Mouse (Mus musculus) frontal cortex, postnatal 10 days (tissue): ENCODE data around the gene Gatad2a.
A peak's percentile ranks its signal among the peaks of the same experiment; 100 is the strongest.
"Not testable (repeated sequence)": the region's sequence is repeated elsewhere in the genome, so short reads cannot be mapped to it uniquely, and the experiment has no call there.

Experiments
- DNase-seq, 2 experiments: peaks; one replicate each; pipeline ENCODE4 v3.0.0; 2022; ENCODE audit warnings: low spot score in 2 of 2, mixed read lengths in 1 of 2

The Gatad2a gene

DNA sequence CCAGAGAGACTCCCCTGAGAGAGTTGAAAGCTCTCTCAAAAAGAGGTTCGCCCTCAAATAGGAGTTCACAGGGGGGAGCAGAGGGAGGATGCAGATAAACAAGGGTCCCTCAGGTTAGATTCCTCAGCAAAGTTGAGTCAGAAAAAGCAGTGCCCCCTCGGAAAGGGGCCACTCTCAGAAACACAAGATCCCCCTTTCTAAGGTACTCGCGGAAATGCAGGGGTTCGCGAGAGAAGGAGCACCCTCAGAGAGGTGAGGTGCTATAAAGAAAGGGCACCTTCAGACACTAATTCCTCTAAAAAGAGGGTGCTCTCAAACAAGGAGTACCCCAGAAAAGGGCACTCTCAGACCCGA is 785 bp downstream of the Gatad2a start:
- DNase-seq = no peak

DNA sequence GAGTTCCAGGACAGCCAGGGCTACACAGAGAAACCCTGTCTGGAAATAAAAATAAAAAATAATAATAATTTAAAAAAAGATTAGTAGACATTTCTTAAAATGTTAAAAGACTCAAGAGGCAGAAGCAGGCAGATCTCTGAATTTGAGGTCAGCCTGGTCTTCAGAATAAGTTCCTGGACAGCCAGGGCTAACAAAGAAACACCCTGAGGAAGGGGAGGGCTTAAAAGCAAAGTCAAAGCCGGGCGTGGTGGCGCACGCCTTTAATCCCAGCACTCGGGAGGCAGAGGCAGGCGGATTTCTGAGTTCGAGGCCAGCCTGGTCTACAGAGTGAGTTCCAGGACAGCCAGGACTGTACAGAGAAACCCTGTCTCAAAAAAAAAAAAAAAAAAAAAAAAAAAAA is 7.2 kb downstream of the Gatad2a start:
- not testable (repeated sequence) for DNase-seq

DNA sequence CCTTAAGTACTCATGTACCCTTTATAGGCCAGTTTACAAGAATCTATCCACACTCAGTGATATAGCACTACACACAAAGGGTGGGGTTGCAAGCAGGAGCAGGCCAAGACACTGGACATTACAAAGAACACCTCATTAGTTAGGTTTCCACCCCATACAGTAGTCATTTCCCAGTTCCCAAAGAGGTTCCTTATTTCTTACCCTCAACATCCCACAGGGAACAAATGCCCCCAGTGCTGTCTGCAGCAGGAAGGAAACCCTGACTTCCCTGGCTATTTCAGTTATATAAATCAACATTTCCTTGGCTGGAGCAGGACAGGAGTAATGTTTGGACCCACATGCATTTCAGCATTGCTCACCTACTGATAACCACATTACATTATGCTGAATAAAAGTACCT is 8.4 kb downstream of the Gatad2a start:
- DNase-seq = no peak

DNA sequence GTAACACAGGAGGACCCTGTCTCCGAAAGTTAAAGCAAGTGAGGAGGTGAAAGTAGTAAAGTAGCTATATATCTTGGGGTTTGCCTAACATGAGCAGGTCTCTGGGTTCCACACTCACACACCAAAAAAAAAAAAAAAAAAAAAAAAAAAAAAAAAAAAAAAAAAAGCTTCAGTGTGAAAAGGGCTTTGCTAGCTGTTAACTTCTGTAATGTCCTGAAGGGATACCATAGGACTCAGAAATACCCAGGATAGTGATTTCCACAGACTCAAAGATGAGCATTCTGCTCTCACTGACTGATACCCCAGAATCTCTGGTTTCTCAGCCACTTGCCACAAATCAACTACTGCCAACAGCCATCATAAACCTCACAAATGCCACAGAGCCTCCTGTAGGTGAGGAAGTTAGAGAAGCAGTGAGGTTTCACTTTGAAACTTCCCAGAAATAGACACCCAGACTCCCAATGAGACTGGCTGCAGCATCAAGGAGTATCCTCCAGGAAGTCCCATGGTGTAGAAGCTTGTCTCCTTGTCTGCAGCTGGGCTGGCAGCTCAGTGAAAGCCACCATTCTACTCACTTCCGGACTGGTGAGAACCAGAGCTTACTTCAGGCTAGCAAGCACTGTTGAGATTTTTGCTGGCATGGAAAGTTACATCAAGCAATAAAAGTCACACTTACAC is 11.2 kb downstream of the Gatad2a start:
- no peak for DNase-seq

DNA sequence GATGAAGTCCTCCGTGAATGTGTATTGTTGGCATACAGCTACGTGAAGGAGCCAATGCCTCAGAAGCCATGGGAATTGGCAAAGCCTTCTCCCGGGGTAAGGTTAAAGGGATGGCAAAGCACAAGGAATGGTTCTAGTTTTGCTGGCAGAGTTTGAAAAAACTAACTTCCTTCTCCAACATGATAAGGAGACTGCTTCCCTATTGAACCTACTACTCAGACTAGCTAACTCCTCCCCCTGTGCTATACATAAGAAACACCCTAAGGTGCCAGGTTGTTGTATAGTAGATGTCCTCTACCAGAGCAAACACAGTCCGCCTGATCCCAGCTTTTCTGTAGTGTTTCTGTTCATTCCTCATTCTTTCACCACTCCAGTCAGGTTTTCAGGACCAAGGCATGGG is 17.7 kb downstream of the Gatad2a start:
- no peak for DNase-seq

DNA sequence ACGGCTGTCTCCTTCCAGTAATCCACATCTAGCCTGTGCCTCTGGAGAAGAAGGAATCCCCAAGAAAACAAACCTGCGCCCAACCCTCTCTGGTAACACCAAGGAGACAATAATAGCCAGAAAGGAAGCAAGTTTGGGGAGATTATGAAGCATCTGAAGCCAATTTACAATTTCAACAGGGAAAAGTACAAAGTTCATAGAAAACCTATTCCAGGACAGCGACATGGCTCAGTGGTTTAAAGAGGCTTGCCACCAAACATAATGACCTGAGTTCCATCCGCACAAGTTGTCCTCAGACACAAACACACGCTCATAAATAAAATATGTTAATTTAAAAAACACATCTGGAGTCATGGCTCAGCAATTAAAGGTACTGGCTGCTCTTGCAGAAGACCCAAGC is 21.4 kb downstream of the Gatad2a start:
- no peak for DNase-seq

DNA sequence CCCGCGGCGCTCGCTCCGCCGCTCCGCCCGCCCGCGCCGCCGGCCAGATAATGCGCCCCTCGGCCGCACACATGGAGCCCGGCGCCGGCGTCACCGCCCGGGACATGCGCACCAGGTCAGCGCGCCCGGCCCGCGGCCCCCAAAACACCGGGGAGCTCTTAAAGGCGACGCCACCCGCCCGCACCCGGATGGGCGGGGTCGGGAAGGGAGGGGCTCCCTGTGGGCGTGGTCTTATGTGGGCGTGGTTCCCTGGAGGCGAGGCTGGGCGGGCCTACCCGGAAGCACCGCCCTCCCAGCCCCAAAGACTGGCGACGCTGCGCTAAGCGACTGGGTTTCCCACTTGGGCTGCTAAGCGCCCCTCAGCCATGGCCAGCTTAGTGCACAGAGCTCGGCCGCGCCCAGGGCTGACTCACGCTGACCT is 22.0 kb downstream of the Gatad2a start:
- peak; percentile 85 to 91 for DNase-seq

DNA sequence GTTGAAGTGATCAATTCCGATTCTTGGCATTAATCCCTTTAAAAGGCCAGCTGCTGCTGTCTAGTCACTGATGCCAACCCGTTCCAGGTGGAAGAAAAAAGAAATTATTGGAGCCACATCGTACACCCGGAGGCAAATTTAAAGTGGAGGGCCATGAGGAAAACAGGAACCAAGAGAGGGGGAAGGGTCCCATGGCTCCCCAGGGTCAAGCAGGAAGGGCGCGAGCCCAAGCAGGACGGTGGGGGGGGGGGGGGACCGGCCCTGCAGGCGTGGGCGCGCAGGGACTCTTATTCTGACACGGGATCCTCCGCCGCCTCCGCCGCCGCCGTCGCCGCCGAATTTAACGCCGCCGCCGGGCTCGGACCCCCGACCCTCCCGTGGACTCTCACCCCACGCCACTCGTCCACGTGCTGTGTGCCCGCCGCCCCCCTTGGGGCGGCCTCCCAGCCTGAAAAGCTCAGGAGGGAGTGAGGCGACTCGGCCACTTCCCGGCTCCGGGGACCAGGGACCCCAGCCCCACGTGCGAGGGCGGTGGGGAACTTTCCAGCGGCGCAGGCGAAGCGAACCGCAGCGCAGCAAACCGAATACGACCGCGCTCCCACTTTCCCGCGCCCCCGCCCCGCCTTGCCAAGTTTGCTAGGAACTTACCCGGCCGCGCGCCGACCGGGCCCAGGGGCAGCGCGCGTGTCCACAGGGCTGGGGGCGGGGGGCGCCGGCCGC is 22.6 kb downstream of the Gatad2a start:
- DNase-seq = peak in 1 of 2 experiments; percentile 25

DNA sequence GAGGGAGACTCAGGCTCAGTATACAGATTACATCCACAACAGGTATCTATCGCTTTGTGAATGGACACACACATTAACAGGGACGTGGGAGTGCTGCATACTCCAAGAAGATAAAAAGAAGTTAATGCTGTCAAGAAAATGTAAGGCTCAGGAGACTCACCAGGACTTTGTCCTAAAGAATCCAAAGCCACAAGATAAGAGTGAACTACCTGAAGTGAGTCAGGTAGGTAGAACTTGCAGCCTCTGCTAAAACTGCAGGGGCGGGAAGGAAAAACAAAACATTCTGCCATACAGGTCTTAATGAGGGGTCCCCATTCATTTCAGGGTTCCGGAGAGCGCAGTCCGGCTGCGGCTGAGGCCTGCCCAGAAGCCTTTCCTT is 23.1 kb downstream of the Gatad2a start:
- no peak for DNase-seq

DNA sequence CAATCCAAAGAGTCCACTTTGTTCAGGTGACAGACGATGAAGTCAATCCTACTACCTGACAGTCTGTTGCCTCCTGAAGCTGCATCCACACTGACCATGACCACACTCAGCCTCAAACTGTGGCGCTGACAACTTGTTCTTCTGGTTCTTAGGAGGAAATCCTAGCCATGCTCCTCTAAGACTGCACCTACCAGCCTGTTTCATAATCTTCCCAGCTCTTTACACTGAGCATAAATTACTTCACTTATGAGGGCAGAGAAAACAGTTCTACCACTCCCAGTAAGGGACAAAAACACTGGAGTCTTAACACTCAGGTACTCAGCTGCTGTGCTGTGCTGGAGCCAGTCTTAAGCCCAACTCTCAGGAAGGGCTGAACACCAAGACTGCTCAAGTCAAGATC is 25.3 kb downstream of the Gatad2a start:
- no peak for DNase-seq

DNA sequence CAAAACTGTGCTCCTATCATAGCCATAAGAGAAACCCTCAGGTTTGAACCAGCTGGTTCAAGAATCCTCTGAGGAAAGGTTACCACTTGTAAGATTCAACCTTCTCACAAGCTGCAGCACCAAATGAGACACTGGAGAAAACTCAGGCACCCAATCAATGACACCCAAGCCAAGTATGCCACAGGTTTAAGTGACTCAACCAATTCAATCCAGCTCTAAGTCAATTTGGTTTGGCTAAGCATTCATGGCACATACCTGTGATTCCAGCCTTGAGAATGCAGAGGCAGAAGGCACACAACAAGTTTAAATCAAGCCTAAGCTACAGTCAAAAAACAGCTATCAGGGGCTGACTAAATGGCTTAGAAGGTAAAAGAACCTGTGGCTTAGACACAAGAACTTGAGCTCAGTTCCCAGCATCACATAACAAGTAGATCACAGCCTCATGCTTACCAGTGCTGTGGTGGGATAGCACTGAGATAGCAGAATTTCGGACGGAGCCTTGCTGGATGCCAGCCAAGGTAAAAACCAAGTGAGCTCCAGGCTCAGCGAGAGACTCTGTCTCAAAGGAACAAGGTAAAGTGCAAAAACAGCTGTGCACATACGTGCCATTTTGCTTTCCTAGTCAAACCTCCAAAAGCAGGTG is 28.8 kb downstream of the Gatad2a start:
- no peak for DNase-seq

DNA sequence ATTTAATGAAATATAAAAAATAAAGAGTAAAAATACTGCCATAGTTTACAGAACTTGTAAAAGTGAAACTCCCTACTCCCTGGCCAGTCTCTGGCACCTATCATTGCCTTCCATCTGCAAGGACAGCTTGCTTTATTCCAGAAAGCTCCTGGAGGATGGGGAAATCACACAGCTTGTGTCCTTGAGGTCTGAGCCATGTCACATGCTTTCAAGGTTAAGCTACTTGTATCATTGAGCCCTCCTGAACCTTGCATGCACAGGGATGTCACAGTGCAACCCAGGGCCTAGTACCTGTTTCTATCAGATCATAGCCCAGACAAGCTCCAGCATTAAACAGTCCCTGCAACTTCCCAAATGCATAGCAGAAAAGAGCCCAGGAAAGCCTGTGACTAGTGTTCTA is 36.9 kb downstream of the Gatad2a start:
- no peak for DNase-seq

DNA sequence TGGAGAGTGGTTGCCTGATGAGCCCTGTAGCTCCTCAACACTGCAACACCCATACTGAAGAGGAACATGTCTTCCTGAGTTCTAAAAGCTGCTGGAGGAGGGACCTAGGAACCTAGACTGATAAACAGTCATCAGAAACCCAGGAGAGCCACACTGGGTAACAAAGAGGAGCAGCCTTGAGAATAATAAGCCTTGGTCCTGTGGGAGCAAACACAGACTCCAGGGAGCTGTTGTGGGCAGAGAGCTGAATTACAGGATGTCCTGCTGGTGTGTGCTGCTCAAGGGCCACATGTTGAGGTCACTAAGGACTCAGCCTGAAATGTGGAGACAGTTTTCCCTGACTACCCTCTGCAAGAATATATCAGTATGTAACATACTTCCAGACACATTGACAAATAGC is 38.3 kb downstream of the Gatad2a start:
- DNase-seq = no peak

DNA sequence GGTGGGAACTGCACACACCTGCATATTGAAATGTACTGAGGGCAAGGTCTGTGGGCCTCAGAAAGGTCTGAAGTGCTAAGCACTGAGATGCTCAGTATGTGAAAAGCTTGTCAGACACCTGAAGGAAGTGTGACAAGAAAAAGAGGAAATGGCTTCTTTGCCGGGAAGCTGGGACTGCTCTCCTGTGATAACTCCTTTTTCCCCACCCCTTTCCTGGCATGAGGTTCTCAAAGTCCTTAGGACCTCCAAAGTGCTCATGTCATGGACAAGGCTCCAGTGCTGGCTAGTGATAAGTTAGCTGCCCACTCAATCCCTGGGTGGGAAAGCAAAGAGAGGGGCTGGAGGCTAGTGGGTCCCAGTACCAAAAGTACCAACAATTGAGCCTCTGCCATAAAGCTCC is 38.8 kb downstream of the Gatad2a start:
- no peak for DNase-seq

DNA sequence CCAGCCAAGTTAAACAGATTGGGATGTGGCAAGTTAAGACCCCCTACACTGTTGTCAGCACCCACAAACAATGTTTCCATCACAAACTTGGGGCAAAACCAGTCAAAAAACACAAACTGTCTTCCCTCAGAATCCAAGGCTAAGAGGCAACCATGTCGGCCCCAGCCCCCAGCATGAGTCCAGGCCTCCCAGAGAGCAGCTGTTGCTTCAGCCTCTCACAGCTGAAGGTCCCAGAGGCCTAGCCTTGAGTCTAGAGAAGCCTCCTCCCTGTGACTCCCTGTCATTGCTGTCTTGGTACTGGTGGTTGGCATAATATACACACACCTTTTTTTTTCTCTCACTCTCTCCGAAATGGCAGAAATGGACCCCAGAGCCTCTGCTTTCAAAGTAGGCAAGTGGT is 39.5 kb downstream of the Gatad2a start:
- no peak for DNase-seq

DNA sequence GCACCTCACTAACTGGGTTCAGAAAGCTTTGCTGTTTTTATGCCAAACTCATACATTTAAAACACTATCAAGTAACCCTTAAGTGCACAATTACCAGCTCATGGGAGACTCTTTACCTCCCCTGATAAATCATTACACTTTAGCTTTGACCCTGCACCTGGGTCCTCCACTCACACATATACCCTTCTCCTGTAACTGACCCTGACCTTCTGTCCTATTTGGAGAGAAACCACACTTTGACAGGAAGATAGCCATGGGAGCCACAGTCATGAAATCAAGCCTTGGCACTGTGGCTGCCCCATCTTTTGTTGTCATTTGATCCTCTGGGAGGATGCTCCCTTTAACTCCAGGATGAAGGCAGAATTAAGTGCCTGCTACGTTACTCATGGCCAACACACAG is 41.5 kb downstream of the Gatad2a start:
- DNase-seq = no peak

DNA sequence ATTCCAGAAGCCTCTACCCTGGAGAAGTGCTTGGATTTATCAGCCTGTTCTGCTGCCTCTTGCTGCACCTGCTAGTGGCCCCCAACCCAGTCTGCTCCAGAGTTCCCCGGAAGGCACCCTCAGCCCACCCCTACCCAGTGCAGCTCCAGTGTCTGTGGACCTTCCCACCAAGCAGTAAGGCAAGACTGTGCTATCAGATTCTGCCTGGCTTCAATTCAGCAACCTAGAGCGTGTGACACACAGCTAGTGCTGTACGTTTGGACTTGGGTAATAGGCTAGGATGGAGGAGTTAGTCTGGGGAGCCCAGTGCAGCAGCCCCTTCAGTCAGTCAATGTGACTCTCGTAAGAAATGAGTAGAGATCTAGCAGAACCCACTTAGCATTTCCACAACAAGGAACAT is 42.0 kb downstream of the Gatad2a start:
- no peak for DNase-seq

DNA sequence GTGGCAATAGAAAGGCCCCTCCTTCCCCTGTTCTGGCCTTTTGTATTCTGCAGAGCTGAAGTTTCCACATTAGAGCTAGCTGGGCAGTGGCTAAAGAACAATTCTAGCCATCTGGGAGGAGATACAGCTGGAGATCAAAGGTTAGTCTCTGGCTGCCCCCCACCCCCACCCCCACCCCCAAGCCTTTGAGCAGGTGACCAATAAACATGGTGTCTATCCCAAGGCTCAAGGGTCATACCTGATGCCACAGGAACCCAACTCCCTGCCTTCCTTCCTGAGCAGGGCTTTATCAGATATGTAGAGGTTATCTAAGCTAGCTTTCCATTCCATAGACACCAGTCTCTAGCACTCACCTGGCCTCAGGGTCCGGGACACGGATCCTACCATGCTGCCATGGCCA is 45.9 kb downstream of the Gatad2a start:
- no peak for DNase-seq

DNA sequence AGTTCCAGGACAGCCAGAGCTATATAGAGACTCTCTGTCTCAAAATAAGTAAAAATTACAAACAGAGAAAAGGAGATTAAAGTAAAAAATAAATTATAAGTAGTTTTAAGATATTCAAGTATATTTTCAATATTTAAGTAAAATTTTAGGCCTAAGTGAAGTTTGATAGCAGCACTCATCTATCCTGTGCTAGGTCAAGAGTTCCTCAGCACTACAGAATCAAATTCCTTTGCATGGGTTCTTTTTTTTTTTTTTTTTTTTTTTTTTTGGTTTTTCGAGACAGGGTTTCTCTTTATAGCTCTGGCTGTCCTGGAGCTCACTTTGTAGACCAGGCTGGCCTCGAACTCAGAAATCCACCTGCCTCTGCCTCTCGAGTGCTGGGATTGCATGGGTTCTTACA is 53.7 kb downstream of the Gatad2a start:
- not testable (repeated sequence) for DNase-seq

DNA sequence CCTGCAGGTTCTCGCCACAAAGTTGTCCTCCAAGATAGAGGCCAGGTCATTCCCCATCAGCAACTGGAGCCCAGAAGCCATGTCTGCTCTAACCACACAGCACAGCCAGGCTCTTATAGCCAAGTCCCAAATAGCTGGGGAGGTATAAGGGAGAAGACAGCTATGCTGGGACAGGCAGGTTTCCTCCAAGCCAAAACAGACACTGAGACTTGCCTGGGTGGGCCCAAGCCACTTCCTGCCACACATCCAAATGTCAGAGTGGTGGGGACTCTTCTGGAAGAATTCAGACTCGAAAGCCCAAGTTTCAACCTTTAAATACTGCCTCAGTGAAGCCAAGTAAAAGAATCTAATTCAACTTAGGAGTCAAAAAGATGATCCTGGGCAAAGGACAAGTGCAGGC is 55.8 kb downstream of the Gatad2a start:
- no peak for DNase-seq

DNA sequence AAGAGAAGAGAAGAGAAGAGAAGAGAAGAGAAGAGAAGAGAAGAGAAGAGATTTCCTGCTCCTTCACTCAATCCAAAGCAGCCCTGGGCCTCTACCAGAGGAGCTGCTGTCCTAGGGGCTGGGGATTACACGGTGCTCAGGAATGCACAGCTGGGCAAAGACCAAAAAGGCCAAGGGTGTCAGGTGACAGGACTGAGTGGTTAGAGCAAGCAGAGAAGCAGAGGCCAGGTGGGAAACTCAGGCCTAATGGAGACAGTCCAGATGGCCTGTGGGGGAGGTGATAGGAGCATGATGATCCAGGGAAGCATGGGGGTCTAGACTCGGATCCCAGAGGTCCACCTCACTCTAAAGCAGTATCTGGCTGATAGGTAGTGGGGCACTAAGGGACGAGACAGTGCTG is 56.6 kb downstream of the Gatad2a start:
- DNase-seq = no peak

DNA sequence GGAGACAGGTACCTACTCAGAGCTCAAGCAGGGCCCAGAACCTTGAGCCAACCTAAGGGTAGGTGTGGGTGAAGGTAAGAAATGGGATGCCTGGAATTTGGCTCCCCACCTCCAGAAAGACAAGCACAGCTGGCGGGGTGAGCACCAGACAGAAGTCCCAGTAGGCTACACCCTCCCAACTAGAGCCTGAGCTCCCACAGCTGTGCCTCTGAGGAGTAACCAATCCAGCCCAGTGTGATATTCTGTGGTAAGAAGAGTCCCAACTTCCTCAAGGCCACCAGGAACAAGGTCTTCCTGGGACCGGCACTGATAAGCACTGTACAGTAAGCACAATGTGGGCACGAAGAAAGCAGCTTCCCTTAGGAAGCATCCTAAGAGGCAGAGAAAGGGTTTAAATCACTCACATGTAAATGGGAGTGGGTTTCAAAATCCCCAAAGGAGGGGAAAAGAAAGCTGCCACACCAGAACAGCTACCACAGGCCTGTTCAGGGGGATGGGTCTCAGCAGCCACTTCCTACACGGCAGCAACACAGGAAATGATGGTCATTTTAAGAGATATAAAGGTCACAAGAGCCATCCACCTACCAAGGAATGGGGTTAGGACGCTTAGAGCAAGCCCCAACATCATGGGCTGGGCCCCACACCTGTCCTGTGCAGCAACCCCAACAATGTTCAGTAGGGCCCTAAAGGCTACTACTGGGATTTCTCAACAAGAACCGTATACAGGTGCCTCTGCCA is 57.8 kb downstream of the Gatad2a start:
- no peak for DNase-seq

DNA sequence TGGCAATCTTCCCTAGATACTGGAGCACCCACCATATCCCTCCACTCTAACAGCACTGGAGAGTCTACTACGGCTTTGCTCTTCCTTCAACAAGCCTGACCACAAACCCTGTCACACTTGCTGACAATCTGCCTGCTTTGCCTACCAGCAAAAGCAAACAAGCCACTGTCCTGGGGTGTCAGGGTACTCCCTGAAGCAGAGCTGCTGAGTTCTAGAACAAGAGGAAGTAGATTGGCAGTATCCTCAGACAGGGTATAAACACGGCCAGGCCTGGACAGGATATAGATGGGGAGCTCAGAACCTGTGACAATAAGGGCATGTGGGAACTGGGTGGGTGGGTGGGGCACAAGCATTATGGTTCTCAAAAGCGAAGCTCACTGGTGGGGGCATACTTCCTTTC is 58.7 kb downstream of the Gatad2a start:
- DNase-seq = no peak
